Mouse (Mus musculus): ENCODE measurements around the gene Aftph.

DNA sequence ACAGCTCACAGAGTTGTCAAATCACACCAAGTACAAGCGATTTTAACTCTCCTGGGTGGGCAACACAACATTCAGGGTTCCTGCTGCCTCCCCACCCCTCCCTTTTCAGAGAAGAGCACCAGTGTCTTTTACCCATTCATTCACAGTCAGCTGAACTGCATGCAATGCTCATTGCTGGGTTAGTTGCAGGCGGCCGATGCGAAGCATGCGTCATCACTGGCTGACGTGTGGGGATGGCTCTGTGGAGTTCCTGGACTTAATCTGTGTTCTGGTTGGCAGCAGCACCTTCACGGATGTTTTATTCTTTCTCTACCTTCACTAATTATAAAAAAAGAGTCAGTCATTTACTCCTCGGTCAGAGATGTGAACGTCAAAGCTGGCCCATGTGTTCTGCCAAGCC lies 76.5 kb downstream of the Aftph start:
- TF ChIP-seq CTCF (IDR thresholded peaks at IDR 0.05; ENCODE audit: extremely low read depth, insufficient read depth, insufficient read length, insufficient replicate concordance): no peak
- TF ChIP-seq POLR2A (IDR thresholded peaks at IDR 0.05; ENCODE audit: low read depth, low read length): no peak
